Mouse (Mus musculus) bone marrow, adult 2 months (tissue): ENCODE data around the gene Slc17a5. TPM values are rescaled to one million over a fixed set of nuclear protein-coding genes. Genes with fewer than 3 reads are reported as not detected.

Experiments used
- H3K27ac ChIP-seq: fragments of 200-500 bp; 2 replicates; pipeline ENCODE4 v1.5.1; 2012; ENCODE audit warnings: low read depth, mild to moderate bottlenecking, control low read depth, inconsistent platforms, low read length; ENCODE audit not compliant: control insufficient read depth, poor library complexity, insufficient read depth
- H3K4me1 ChIP-seq: fragments of 200-500 bp; 2 replicates; pipeline ENCODE4 v1.6.1; 2011; ENCODE audit warnings: low read length; ENCODE audit not compliant: control insufficient read depth, insufficient read depth
- H3K4me3 ChIP-seq: fragments of 200-500 bp; replicated peaks from 2 replicates; pipeline ENCODE3; 2011; ENCODE audit warnings: mild to moderate bottlenecking, low read depth, low read length, control low read depth; ENCODE audit not compliant: control insufficient read depth
- CTCF ChIP-seq: fragments of 200-500 bp; IDR thresholded peaks from 2 replicates; pipeline ENCODE4 v1.5.1; 2011; ENCODE audit warnings: low read length, control low read depth; ENCODE audit not compliant: control insufficient read depth, insufficient read depth
- POLR2A ChIP-seq: fragments of 200-500 bp; IDR thresholded peaks from 2 replicates; pipeline ENCODE4 v1.6.1; 2011; ENCODE audit warnings: low read depth, mild to moderate bottlenecking, control low read depth, low read length, borderline replicate concordance; ENCODE audit not compliant: control insufficient read depth
- WGBS: fragments of 180-500 bp; shearing (Covaris S2); methylation state at CpG from one replicate; pipeline ENCODE4 v1.1.7; 2018; 5-methylcytosine and 5-hydroxymethylcytosine counted together
- polyA plus RNA-seq: library from polyadenylated mRNA; stranded (reverse); fragments of >200 nt; gene quantifications from 2 replicates; pipeline ENCODE4 v1.2.4, GENCODE M21; 2011; ENCODE audit warnings: low replicate concordance; ENCODE audit not compliant: missing spikeins, insufficient read depth, insufficient read length

The Slc17a5 gene
- polyA plus RNA-seq, 1 experiment = 2.3 TPM

GRCm38 (mm10) chr9:78552984-78553383, 34.9 kb downstream of the Slc17a5 start:
- TF ChIP-seq POLR2A (no peak), CTCF (no peak)
- peaks cover 2% of the 10 kb centered on the region; the same call in 1 of the 2 replicates for H3K4me1 ChIP-seq
- WGBS = 17% methylated on average over 12 of the region's 12 CpGs
- no peak overlapping the region for H3K4me3 ChIP-seq
- H3K27ac ChIP-seq = no peak overlapping the region

- TF ChIP-seq CTCF (no peak), POLR2A (no peak)
- 66% methylated on average over 4 of the region's 4 CpGs for WGBS
- no peak overlapping the region for H3K27ac ChIP-seq
- peaks cover 2% of the 10 kb centered on the region; the same call in 1 of the 2 replicates for H3K4me1 ChIP-seq
- no peak overlapping the region for H3K4me3 ChIP-seq
These were observed 36.1 kb downstream of the Slc17a5 start for GRCm38 (mm10) chr9:78551761-78552160.

GRCm38 (mm10) chr9:78547742-78548141, 40.1 kb downstream of the Slc17a5 start:
- H3K4me3 ChIP-seq = no peak overlapping the region
- no peaks in the 10 kb centered on the region for H3K4me1 ChIP-seq
- H3K27ac ChIP-seq = no peak overlapping the region
- WGBS = 83% methylated on average over 12 of the region's 12 CpGs
- no peak for TF ChIP-seq POLR2A
- TF ChIP-seq CTCF = peak; percentile 57

GRCm38 (mm10) chr9:78546944-78547343, 40.9 kb downstream of the Slc17a5 start:
- no peaks in the 10 kb centered on the region for H3K4me1 ChIP-seq
- TF ChIP-seq POLR2A = no peak
- no peak for TF ChIP-seq CTCF
- WGBS = 85% methylated on average over 7 of the region's 7 CpGs
- H3K4me3 ChIP-seq = no peak overlapping the region
- H3K27ac ChIP-seq = no peak overlapping the region

GRCm38 (mm10) chr9:78541758-78542157, 46.1 kb downstream of the Slc17a5 start:
- no peaks in the 10 kb centered on the region; the same call in 1 of the 2 replicates for H3K4me1 ChIP-seq
- no peak overlapping the region for H3K4me3 ChIP-seq
- 65% methylated on average over 14 of the region's 14 CpGs for WGBS
- no peak overlapping the region for H3K27ac ChIP-seq
- no peak for TF ChIP-seq POLR2A
- TF ChIP-seq CTCF = no peak

GRCm38 (mm10) chr9:78538421-78538820, 49.4 kb downstream of the Slc17a5 start:
- Histone ChIP-seq H3K4me1 (no peaks in the 10 kb centered on the region; the same call in 1 of the 2 replicates), H3K27ac (no peak overlapping the region), H3K4me3 (no peak overlapping the region)
- 57% methylated on average over 6 of the region's 6 CpGs for WGBS
- TF ChIP-seq POLR2A (no peak), CTCF (no peak)

- Histone ChIP-seq H3K27ac (no peak overlapping the region), H3K4me1 (peaks cover 1% of the 10 kb centered on the region), H3K4me3 (no peak overlapping the region)
- 87% methylated on average over 9 of the region's 9 CpGs for WGBS
- TF ChIP-seq POLR2A (no peak), CTCF (no peak)
These were observed 50.5 kb downstream of the Slc17a5 start for GRCm38 (mm10) chr9:78537154-78537873.

GRCm38 (mm10) chr9:78534606-78535005, 53.2 kb downstream of the Slc17a5 start:
- H3K4me3 ChIP-seq = no peak overlapping the region
- no peak overlapping the region for H3K27ac ChIP-seq
- 88% methylated on average over 7 of the region's 7 CpGs for WGBS
- no peak for TF ChIP-seq CTCF
- no peak for TF ChIP-seq POLR2A
- H3K4me1 ChIP-seq = peaks cover 1% of the 10 kb centered on the region
